In genomic region chr3:85174542-85175469, GRCm38 (mm10) we compare ENCODE assay signal across 12 mouse cellular contexts.
A peak's percentile ranks its signal among the peaks of the same experiment; 100 is the strongest.
DNase-seq lines count a peak whose midpoint lies in the region; ATAC-seq and TF ChIP-seq lines count a peak whose summit lies in the region.
"Had no signal": no experiment of that assay in that cellular context is flagged by ENCODE, and none has a peak within 500 bp of the region (broad histone marks: within the 10 kb centered on the region; RNA-seq: fewer than 3 reads in every experiment).

No protein-coding gene starts in this region.

- no peak for ATAC-seq in heart, embryonic 15.5 days (replicated peaks; ENCODE audit: insufficient number of reproducible peaks, insufficient read depth, low FRiP score, low read depth)
- peak; percentile 79 for ATAC-seq in limb, embryonic 13.5 days (ENCODE audit: low FRiP score, low read depth)
- ATAC-seq: CD4-positive, CD25-positive, alpha-beta regulatory T cell, adult 4 months had no signal

- H3K4me1 ChIP-seq in heart, embryonic 15.5 days (replicated peaks), result peaks cover 14% of the 10 kb centered on the region
- H3K4me1 ChIP-seq in embryonic facial prominence, embryonic 10.5 days, result peaks cover 18% of the 10 kb centered on the region
- no peaks in the 10 kb centered on the region for H3K4me1 ChIP-seq in kidney, adult 2 months (ENCODE audit: control insufficient read depth, insufficient read depth, low read length)
- H3K4me1 ChIP-seq in limb, embryonic 13.5 days, result peaks cover 32% of the 10 kb centered on the region
- peaks cover 5% of the 10 kb centered on the region; the same call in 1 of the 2 replicates for H3K4me1 ChIP-seq in cerebellum, adult 2 months (ENCODE audit: control insufficient read depth, insufficient read depth, low read length)

- H3K4me3 ChIP-seq in heart, embryonic 15.5 days, result 0 out of 2 replicates have a peak overlapping the region, but pooled peaks have one; percentile 4
- H3K4me3 ChIP-seq in embryonic facial prominence, embryonic 10.5 days, result no peak overlapping the region
- H3K4me3 ChIP-seq in kidney, adult 2 months (ENCODE audit: insufficient read depth, low read depth, low read length), result no peak overlapping the region
- H3K4me3 ChIP-seq in limb, embryonic 13.5 days, result no peak overlapping the region
- H3K4me3 ChIP-seq in cerebellum, adult 2 months (replicated peaks; ENCODE audit: insufficient read depth, low read depth, low read length), result no peak overlapping the region
- H3K4me3 ChIP-seq: neural tube, embryonic 12.5 days had no signal

- no peak for TF ChIP-seq CTCF in kidney, adult 2 months (conservative IDR thresholded peaks at IDR 0.05; ENCODE audit: insufficient read depth, insufficient read length, low read depth, low read length)
- no peak for TF ChIP-seq CTCF in cerebellum, adult 2 months (IDR thresholded peaks at IDR 0.05; ENCODE audit: borderline replicate concordance, insufficient read depth, low read depth, low read length)

- DNase-seq in heart, adult 9 months (ENCODE audit: low spot score in 2 of 2), result no peak
- DNase-seq in embryonic facial prominence, embryonic 10.5 days (ENCODE audit: low spot score), result peak; percentile 60
- peak; percentile 50 for DNase-seq in kidney, adult 2 months
- DNase-seq in adrenal gland, postnatal 25 days, result no peak
- DNase-seq in cerebellum, adult 2 months, result no peak
- no peak for DNase-seq in spleen, adult 12 weeks (ENCODE audit: low spot score)
- DNase-seq: right cerebral cortex, postnatal 14 days; thymus, postnatal 14 days had no signal

- no peak for TF ChIP-seq POLR2A in kidney, adult 2 months (IDR thresholded peaks at IDR 0.05; ENCODE audit: low read depth, low read length)
- TF ChIP-seq POLR2A in cerebellum, adult 2 months (IDR thresholded peaks at IDR 0.05; ENCODE audit: borderline replicate concordance, insufficient read depth, low read length), result no peak

- no peaks in the 10 kb centered on the region for H3K27me3 ChIP-seq in heart, embryonic 15.5 days
- no peaks in the 10 kb centered on the region for H3K27me3 ChIP-seq in embryonic facial prominence, embryonic 10.5 days (replicated peaks; ENCODE audit: low read depth, poor library complexity, severe bottlenecking)
- no peaks in the 10 kb centered on the region for H3K27me3 ChIP-seq in kidney, adult 2 months (replicated peaks; ENCODE audit: control insufficient read depth, insufficient read depth, low read length)
- no peaks in the 10 kb centered on the region for H3K27me3 ChIP-seq in limb, embryonic 13.5 days
- no peaks in the 10 kb centered on the region for H3K27me3 ChIP-seq in cerebellum, adult 2 months (ENCODE audit: control insufficient read depth, insufficient read depth, low read length)
- H3K27me3 ChIP-seq: neural tube, embryonic 12.5 days had no signal

- H3K36me3 ChIP-seq in heart, embryonic 15.5 days, result no peaks in the 10 kb centered on the region
- no peaks in the 10 kb centered on the region for H3K36me3 ChIP-seq in embryonic facial prominence, embryonic 10.5 days (replicated peaks)
- no peaks in the 10 kb centered on the region for H3K36me3 ChIP-seq in kidney, adult 2 months (ENCODE audit: control insufficient read depth, insufficient read depth, low read length)
- no peaks in the 10 kb centered on the region for H3K36me3 ChIP-seq in limb, embryonic 13.5 days
- H3K36me3 ChIP-seq: neural tube, embryonic 12.5 days had no signal

- H3K9me3 ChIP-seq in heart, embryonic 15.5 days (replicated peaks), result no peaks in the 10 kb centered on the region
- H3K9me3 ChIP-seq in embryonic facial prominence, embryonic 10.5 days, result no peaks in the 10 kb centered on the region
- peaks cover 6% of the 10 kb centered on the region; the same call in 1 of the 2 replicates for H3K9me3 ChIP-seq in limb, embryonic 13.5 days
- H3K9me3 ChIP-seq: neural tube, embryonic 12.5 days had no signal

- H3K9ac ChIP-seq in heart, embryonic 15.5 days, result no peak overlapping the region
- H3K9ac ChIP-seq in limb, embryonic 13.5 days, result no peak overlapping the region
- H3K9ac ChIP-seq: neural tube, embryonic 12.5 days had no signal

- peak overlapping the region; percentile 39 for H3K4me2 ChIP-seq in heart, embryonic 15.5 days
- peak overlapping the region; percentile 30 for H3K4me2 ChIP-seq in limb, embryonic 13.5 days (replicated peaks)
- H3K4me2 ChIP-seq: neural tube, embryonic 12.5 days had no signal

- 49% methylated on average over 28 of the region's 28 CpGs for WGBS in heart, embryonic 15.5 days
- WGBS in embryonic facial prominence, embryonic 10.5 days, result 68% methylated on average over 28 of the region's 28 CpGs
- WGBS in kidney, adult 2 months, result 31% methylated on average over 28 of the region's 28 CpGs
- 51% methylated on average over 28 of the region's 28 CpGs for WGBS in limb, embryonic 13.5 days
- 69% methylated on average over 28 of the region's 28 CpGs for WGBS in cerebellum, adult 2 months

- H3K27ac ChIP-seq in heart, embryonic 15.5 days, result no peak overlapping the region
- peak overlapping the region; percentile 57 for H3K27ac ChIP-seq in embryonic facial prominence, embryonic 10.5 days (replicated peaks)
- H3K27ac ChIP-seq in kidney, adult 2 months (ENCODE audit: insufficient read depth, low read depth, low read length), result no peak overlapping the region
- H3K27ac ChIP-seq in limb, embryonic 13.5 days, result no peak overlapping the region
- no peak overlapping the region for H3K27ac ChIP-seq in cerebellum, adult 2 months (ENCODE audit: insufficient read depth, low read length)
- H3K27ac ChIP-seq: neural tube, embryonic 12.5 days had no signal

Comparison
In these comparisons a context has a peak if more than half of its experiments do, and no peak if none do; other contexts are left out.
1. DNase-seq: peak in embryonic facial prominence, embryonic 10.5 days (single experiment) and kidney, adult 2 months (single experiment); none in heart, adult 9 months (0 of 2), adrenal gland, postnatal 25 days (single experiment), cerebellum, adult 2 months (0 of 2) and spleen, adult 12 weeks (single experiment).